Mouse (Mus musculus): Measurements from ENCODE around the gene Pbx1. TPM values are rescaled to one million over a fixed set of nuclear protein-coding genes. Genes with fewer than 3 reads are reported as not detected.
A peak's percentile ranks its signal among the peaks of the same experiment; 100 is the strongest.

Gene Pbx1
- polyA plus RNA-seq, 1 experiment = 9.1 TPM

DNA sequence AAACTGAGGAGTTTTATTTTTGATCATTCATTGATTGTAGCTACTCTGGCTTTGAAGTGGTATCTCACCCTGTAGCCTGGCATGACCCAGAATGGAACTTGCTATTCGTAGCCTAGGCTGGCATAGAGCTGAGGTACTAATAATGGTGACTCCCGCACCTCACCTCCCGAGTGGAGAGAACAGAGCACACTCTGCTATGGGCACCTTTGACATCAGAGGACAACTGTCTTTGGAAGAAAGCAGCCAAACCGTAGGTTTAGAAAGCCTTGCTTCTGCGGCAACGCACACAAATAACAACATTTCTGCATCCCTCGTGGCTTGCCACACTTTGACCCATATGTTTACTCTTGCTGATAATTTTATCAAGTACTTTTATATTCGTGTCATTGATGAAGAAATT is 132.9 kb downstream of the Pbx1 start:
- no peaks in the 10 kb centered on the region for H3K27me3 ChIP-seq (ENCODE audit: control insufficient read depth, insufficient read depth, low read length)
- no peak overlapping the region for H3K27ac ChIP-seq (ENCODE audit: control insufficient read depth, insufficient read depth, low read depth, low read length)
- no peaks in the 10 kb centered on the region for H3K4me1 ChIP-seq (ENCODE audit: control insufficient read depth, insufficient read depth, low read length)
- TF ChIP-seq CTCF (IDR thresholded peaks at IDR 0.05; ENCODE audit: control insufficient read depth, insufficient read depth, insufficient replicate concordance, low read depth, low read length) = no peak
- no peak for TF ChIP-seq POLR2A (IDR thresholded peaks at IDR 0.05; ENCODE audit: control insufficient read depth, low read depth, low read length)
- no peak overlapping the region for H3K4me3 ChIP-seq (ENCODE audit: control insufficient read depth, low read depth, low read length)
- H3K36me3 ChIP-seq (ENCODE audit: control insufficient read depth, insufficient read depth, low read length) = no peaks in the 10 kb centered on the region

DNA sequence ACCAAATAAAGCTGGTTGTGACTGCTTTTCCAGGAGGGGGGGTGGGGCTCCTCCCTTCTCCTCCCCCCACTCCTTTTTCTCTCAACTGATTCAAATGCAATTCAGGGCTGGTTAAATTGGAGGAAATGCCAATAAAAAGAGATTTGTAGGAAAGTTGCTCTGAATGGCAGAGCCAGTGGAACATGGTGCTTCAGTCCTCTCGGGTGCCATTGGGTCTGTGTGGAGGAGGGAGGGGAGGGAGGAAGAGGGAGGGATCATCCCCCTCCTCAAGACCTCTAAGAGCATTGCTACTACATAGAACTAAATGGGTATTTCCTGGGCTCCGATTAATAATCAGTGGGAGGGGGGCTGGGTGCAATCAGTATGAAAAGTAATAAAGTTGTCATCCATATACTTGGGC is 135.8 kb downstream of the Pbx1 start:
- Histone ChIP-seq H3K4me3 (ENCODE audit: control insufficient read depth, low read depth, low read length) (no peak overlapping the region), H3K27ac (ENCODE audit: control insufficient read depth, insufficient read depth, low read depth, low read length) (no peak overlapping the region), H3K36me3 (ENCODE audit: control insufficient read depth, insufficient read depth, low read length) (no peaks in the 10 kb centered on the region), H3K4me1 (ENCODE audit: control insufficient read depth, insufficient read depth, low read length) (no peaks in the 10 kb centered on the region; the same call in 1 of the 2 replicates), H3K27me3 (ENCODE audit: control insufficient read depth, insufficient read depth, low read length) (no peaks in the 10 kb centered on the region)
- no peak for TF ChIP-seq POLR2A (IDR thresholded peaks at IDR 0.05; ENCODE audit: control insufficient read depth, low read depth, low read length)
- TF ChIP-seq CTCF (IDR thresholded peaks at IDR 0.05; ENCODE audit: control insufficient read depth, insufficient read depth, insufficient replicate concordance, low read depth, low read length) = no peak

DNA sequence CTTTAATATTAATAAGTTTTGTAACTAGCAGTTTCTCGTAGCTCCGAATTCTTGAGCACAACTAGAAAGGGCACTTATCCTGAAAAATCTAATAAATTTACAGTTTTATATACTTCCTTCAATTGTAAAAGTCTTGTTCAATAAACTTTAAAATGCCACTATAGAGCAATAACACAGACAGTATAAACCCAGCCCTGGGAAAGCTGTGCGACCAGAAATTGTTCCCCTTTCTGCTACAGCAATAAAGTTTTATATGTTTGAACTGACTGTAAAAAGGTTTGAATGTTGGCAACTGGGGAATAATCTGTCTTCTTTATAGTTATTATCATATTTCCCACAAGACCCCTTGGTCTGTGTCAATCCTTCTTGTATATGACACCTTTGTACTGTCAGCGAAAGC is 136.3 kb downstream of the Pbx1 start:
- Histone ChIP-seq H3K4me3 (ENCODE audit: control insufficient read depth, low read depth, low read length) (no peak overlapping the region), H3K27me3 (ENCODE audit: control insufficient read depth, insufficient read depth, low read length) (no peaks in the 10 kb centered on the region), H3K36me3 (ENCODE audit: control insufficient read depth, insufficient read depth, low read length) (no peaks in the 10 kb centered on the region), H3K27ac (ENCODE audit: control insufficient read depth, insufficient read depth, low read depth, low read length) (no peak overlapping the region), H3K4me1 (ENCODE audit: control insufficient read depth, insufficient read depth, low read length) (no peaks in the 10 kb centered on the region; the same call in 1 of the 2 replicates)
- TF ChIP-seq POLR2A (IDR thresholded peaks at IDR 0.05; ENCODE audit: control insufficient read depth, low read depth, low read length) = no peak
- TF ChIP-seq CTCF (IDR thresholded peaks at IDR 0.05; ENCODE audit: control insufficient read depth, insufficient read depth, insufficient replicate concordance, low read depth, low read length) = no peak

DNA sequence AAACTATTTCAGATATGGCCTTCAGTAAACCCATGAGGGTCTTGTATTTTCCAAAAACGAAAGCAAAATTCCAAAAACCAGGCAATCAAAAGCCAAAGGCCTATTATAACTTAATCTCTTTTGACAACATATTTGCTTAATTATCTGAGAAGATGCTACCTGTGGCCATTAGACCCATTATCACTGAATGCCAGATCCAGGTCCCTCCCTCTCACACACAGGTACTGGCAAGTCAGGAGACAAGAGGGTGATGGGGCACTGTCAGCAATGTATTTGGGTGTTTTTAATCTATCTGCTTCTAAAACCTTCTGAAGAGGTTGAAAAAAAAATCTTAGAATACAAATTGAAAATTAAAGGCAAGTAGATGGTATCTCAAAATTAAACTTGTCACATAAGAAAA is 138.4 kb downstream of the Pbx1 start:
- H3K27me3 ChIP-seq (ENCODE audit: control insufficient read depth, insufficient read depth, low read length) = no peaks in the 10 kb centered on the region
- TF ChIP-seq CTCF (IDR thresholded peaks at IDR 0.05; ENCODE audit: control insufficient read depth, insufficient read depth, insufficient replicate concordance, low read depth, low read length) (no peak), POLR2A (IDR thresholded peaks at IDR 0.05; ENCODE audit: control insufficient read depth, low read depth, low read length) (no peak)
- H3K4me3 ChIP-seq (ENCODE audit: control insufficient read depth, low read depth, low read length) = no peak overlapping the region
- H3K36me3 ChIP-seq (ENCODE audit: control insufficient read depth, insufficient read depth, low read length) = no peaks in the 10 kb centered on the region
- H3K4me1 ChIP-seq (ENCODE audit: control insufficient read depth, insufficient read depth, low read length) = no peaks in the 10 kb centered on the region; the same call in 1 of the 2 replicates
- no peak overlapping the region for H3K27ac ChIP-seq (ENCODE audit: control insufficient read depth, insufficient read depth, low read depth, low read length)

DNA sequence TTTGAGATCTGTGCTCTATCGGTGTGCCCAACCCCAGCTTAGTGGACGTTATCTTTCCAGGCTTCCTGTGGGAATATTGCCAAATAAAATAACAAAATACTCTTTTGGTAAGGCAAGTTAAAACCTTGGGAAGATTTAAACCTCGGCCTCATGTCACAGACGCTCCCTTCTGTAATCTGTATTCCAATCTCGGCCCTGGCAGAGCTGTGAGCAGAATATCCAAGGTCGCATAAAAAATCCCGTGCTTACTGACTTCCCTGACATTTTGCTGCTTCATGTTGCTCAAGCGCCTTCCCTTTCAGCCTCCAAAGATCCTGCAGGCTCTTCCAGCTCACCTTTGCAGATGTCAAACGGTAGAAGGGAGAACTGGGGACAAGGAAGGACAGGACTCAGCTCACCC is 140.0 kb downstream of the Pbx1 start:
- H3K27ac ChIP-seq (ENCODE audit: control insufficient read depth, insufficient read depth, low read depth, low read length) = no peak overlapping the region; the same call in 1 of the 2 replicates
- H3K36me3 ChIP-seq (ENCODE audit: control insufficient read depth, insufficient read depth, low read length) = no peaks in the 10 kb centered on the region
- TF ChIP-seq CTCF (IDR thresholded peaks at IDR 0.05; ENCODE audit: control insufficient read depth, insufficient read depth, insufficient replicate concordance, low read depth, low read length) (no peak), POLR2A (IDR thresholded peaks at IDR 0.05; ENCODE audit: control insufficient read depth, low read depth, low read length) (no peak)
- H3K4me3 ChIP-seq (ENCODE audit: control insufficient read depth, low read depth, low read length) = no peak overlapping the region
- H3K27me3 ChIP-seq (ENCODE audit: control insufficient read depth, insufficient read depth, low read length) = no peaks in the 10 kb centered on the region
- no peaks in the 10 kb centered on the region; the same call in 1 of the 2 replicates for H3K4me1 ChIP-seq (ENCODE audit: control insufficient read depth, insufficient read depth, low read length)

DNA sequence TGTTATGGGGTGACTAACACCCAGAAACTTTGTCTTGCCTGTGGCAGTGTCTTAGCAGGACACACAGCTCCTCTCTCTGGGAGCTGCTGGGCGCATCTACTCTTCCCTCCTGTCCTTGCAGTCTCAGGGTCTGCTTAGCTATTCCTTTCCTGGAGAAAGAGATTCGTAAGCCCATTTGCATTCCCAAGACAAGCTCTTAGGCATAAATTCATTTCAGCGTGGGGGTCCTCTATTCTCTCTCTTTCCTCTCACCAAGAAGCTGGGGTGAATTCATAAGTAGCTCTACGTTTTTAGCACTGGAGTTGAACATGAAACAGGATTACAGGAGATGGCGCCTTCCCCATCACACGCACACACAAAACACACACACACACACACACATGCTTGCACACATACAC is 140.4 kb downstream of the Pbx1 start:
- TF ChIP-seq CTCF (IDR thresholded peaks at IDR 0.05; ENCODE audit: control insufficient read depth, insufficient read depth, insufficient replicate concordance, low read depth, low read length) = no peak
- TF ChIP-seq POLR2A (IDR thresholded peaks at IDR 0.05; ENCODE audit: control insufficient read depth, low read depth, low read length) = no peak
- H3K27ac ChIP-seq (ENCODE audit: control insufficient read depth, insufficient read depth, low read depth, low read length) = peak overlapping the region; percentile 5; the same call in 1 of the 2 replicates

DNA sequence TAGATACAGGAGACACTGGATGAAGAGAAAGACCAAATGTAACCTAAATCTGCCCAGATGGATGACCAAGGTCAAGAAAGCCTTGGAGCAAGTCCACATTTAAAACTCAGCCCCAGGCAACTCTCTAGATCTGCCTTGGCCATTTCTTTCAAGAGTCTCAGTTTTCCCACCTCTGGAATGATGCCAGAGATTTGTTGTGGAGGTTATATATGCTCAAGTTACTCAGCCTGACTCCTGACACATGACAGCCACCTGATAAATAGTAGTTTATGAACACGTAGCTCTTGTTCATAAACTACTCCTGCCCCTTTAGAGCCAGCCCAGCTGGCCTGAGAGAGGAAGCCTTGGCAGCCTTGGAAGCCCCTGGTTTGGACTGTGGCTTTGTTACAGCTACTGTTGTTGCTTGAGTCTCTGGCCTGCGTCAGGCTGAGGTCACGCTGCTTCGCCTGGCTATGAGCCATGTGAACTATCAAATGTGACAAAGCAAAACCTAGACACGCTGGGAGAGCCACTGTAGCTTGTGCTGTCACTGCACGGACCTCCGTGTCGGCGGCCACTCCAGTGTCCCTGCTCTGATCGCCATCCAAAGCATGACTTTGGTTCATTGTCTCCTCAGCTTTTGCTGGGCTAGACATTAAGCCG is 140.9 kb downstream of the Pbx1 start:
- Histone ChIP-seq H3K4me1 (ENCODE audit: control insufficient read depth, insufficient read depth, low read length) (no peaks in the 10 kb centered on the region; the same call in 1 of the 2 replicates), H3K4me3 (ENCODE audit: control insufficient read depth, low read depth, low read length) (no peak overlapping the region), H3K27me3 (ENCODE audit: control insufficient read depth, insufficient read depth, low read length) (no peaks in the 10 kb centered on the region), H3K27ac (ENCODE audit: control insufficient read depth, insufficient read depth, low read depth, low read length) (peak overlapping the region; percentile 5; the same call in 1 of the 2 replicates), H3K36me3 (ENCODE audit: control insufficient read depth, insufficient read depth, low read length) (no peaks in the 10 kb centered on the region)
- TF ChIP-seq POLR2A (IDR thresholded peaks at IDR 0.05; ENCODE audit: control insufficient read depth, low read depth, low read length) = no peak
- no peak for TF ChIP-seq CTCF (IDR thresholded peaks at IDR 0.05; ENCODE audit: control insufficient read depth, insufficient read depth, insufficient replicate concordance, low read depth, low read length)

More for the DNA sequence above, 140.4 kb downstream of the Pbx1 start:
- no peaks in the 10 kb centered on the region; the same call in 1 of the 2 replicates for H3K4me1 ChIP-seq (ENCODE audit: control insufficient read depth, insufficient read depth, low read length)
- H3K27me3 ChIP-seq (ENCODE audit: control insufficient read depth, insufficient read depth, low read length) = no peaks in the 10 kb centered on the region
- H3K36me3 ChIP-seq (ENCODE audit: control insufficient read depth, insufficient read depth, low read length) = no peaks in the 10 kb centered on the region
- no peak overlapping the region for H3K4me3 ChIP-seq (ENCODE audit: control insufficient read depth, low read depth, low read length)
